Mouse (Mus musculus) thymus, adult 2 months (tissue): ENCODE results near the gene Foxf1. TPM values are rescaled to one million over a fixed set of nuclear protein-coding genes. Genes with fewer than 3 reads are reported as not detected.

ENCODE experiments used
- DNase-seq: peaks from one replicate; pipeline ENCODE4 v3.0.0; 2021
- H3K27ac ChIP-seq: fragments of 200-500 bp; 2 replicates; pipeline ENCODE4 v1.5.1; 2012; ENCODE audit warnings: low read length, control low read depth; ENCODE audit not compliant: control insufficient read depth, insufficient read depth
- H3K27me3 ChIP-seq: fragments of 200-500 bp; 2 replicates; pipeline ENCODE4 v1.6.1; 2012; ENCODE audit warnings: mild to moderate bottlenecking, low read length, moderate library complexity, mixed read lengths; ENCODE audit not compliant: control insufficient read depth, insufficient read depth
- H3K36me3 ChIP-seq: fragments of 200-500 bp; 2 replicates; pipeline ENCODE4 v1.6.1; 2012; ENCODE audit warnings: mild to moderate bottlenecking, low read length, moderate library complexity; ENCODE audit not compliant: control insufficient read depth, insufficient read depth
- H3K4me1 ChIP-seq: fragments of 200-500 bp; replicated peaks from 2 replicates; pipeline ENCODE4 v1.6.1; 2012; ENCODE audit warnings: low read length; ENCODE audit not compliant: control insufficient read depth, insufficient read depth
- H3K4me3 ChIP-seq: fragments of 200-500 bp; 2 replicates; pipeline ENCODE4 v1.5.1; 2012; ENCODE audit warnings: mild to moderate bottlenecking, low read length, control low read depth, moderate library complexity; ENCODE audit not compliant: control insufficient read depth, insufficient read depth
- CTCF ChIP-seq: fragments of 200-500 bp; IDR thresholded peaks from 2 replicates; pipeline ENCODE4 v1.5.1; 2012; ENCODE audit warnings: mild to moderate bottlenecking, control low read depth, low read length, moderate library complexity, borderline replicate concordance; ENCODE audit not compliant: control insufficient read depth, poor library complexity, insufficient read depth; ENCODE audit errors: extremely low read depth
- POLR2A ChIP-seq: fragments of 200-500 bp; IDR thresholded peaks from 2 replicates; pipeline ENCODE4 v1.6.1; 2012; ENCODE audit warnings: mild to moderate bottlenecking, low read length, control low read depth, moderate library complexity; ENCODE audit not compliant: control insufficient read depth, poor library complexity, insufficient read depth; ENCODE audit errors: extremely low read depth
- WGBS: fragments of 180-500 bp; shearing (Covaris S2); methylation state at CpG from one replicate; pipeline ENCODE4 v1.1.7; 2018; 5-methylcytosine and 5-hydroxymethylcytosine counted together
- polyA plus RNA-seq: library from polyadenylated mRNA; depleted of rRNA; stranded (reverse); fragments of >200 nt; gene quantifications from 2 replicates; pipeline ENCODE4 v1.2.3, GENCODE M21; 2012

The Foxf1 gene
- polyA plus RNA-seq, 1 experiment = 0.94 TPM

GRCm38 (mm10) chr8:121111145-121111907, 27.1 kb downstream of the Foxf1 start:
- TF ChIP-seq POLR2A (no peak), CTCF (no peak)
- Histone ChIP-seq H3K4me3 (no peak overlapping the region), H3K27me3 (peaks cover 16% of the 10 kb centered on the region), H3K27ac (no peak overlapping the region), H3K4me1 (peaks cover 7% of the 10 kb centered on the region; the same call in 1 of the 2 replicates), H3K36me3 (no peaks in the 10 kb centered on the region)
- 40% methylated on average over 7 of the region's 7 CpGs for WGBS
- DNase-seq = no peak

GRCm38 (mm10) chr8:121113261-121113660, 29.1 kb downstream of the Foxf1 start:
- peak; percentile 97 for DNase-seq
- H3K27me3 ChIP-seq = peaks cover 31% of the 10 kb centered on the region
- peaks cover 5% of the 10 kb centered on the region; the same call in 1 of the 2 replicates for H3K4me1 ChIP-seq
- H3K27ac ChIP-seq = no peak overlapping the region
- no peak overlapping the region for H3K4me3 ChIP-seq
- WGBS = 1% methylated on average over 21 of the region's 21 CpGs
- no peaks in the 10 kb centered on the region for H3K36me3 ChIP-seq
- TF ChIP-seq CTCF = peak; percentile 99
- TF ChIP-seq POLR2A = no peak

GRCm38 (mm10) chr8:121115136-121115535, 30.9 kb downstream of the Foxf1 start:
- H3K4me3 ChIP-seq = no peak overlapping the region
- H3K27me3 ChIP-seq = peaks cover 37% of the 10 kb centered on the region
- 8% methylated on average over 25 of the region's 25 CpGs for WGBS
- H3K27ac ChIP-seq = no peak overlapping the region
- peaks cover 5% of the 10 kb centered on the region; the same call in 1 of the 2 replicates for H3K4me1 ChIP-seq
- no peak for DNase-seq
- H3K36me3 ChIP-seq = no peaks in the 10 kb centered on the region
- no peak for TF ChIP-seq CTCF
- TF ChIP-seq POLR2A = no peak

- WGBS = 3% methylated on average over 25 of the region's 25 CpGs
- peaks cover 8% of the 10 kb centered on the region; the same call in 1 of the 2 replicates for H3K4me1 ChIP-seq
- peak; percentile 70 for DNase-seq
- H3K4me3 ChIP-seq = peak within 1 kb of the TSS; percentile 45
- TF ChIP-seq CTCF (0 out of 2 replicates have a peak, but pooled peaks have one; percentile 11), POLR2A (no peak)
- H3K36me3 ChIP-seq = no peaks in the 10 kb centered on the region
- H3K27ac ChIP-seq = no peak within 1 kb of the TSS
- H3K27me3 ChIP-seq = peaks cover 39% of the 10 kb centered on the region
These were observed 31.8 kb downstream of the Foxf1 start, which contains the start of gene Foxc2 for GRCm38 (mm10) chr8:121115948-121116347. Foxc2 (plus strand) TSS chr8:121116171.

- no peak for DNase-seq
- peaks cover 10% of the 10 kb centered on the region; the same call in 1 of the 2 replicates for H3K4me1 ChIP-seq
- TF ChIP-seq POLR2A (no peak), CTCF (no peak)
- WGBS = 14% methylated on average over 55 of the region's 55 CpGs
- H3K4me3 ChIP-seq = peak overlapping the region; percentile 45
- H3K36me3 ChIP-seq = no peaks in the 10 kb centered on the region
- peaks cover 44% of the 10 kb centered on the region for H3K27me3 ChIP-seq
- no peak overlapping the region for H3K27ac ChIP-seq
These were observed 32.5 kb downstream of the Foxf1 start for GRCm38 (mm10) chr8:121116591-121117185.

- TF ChIP-seq CTCF (no peak), POLR2A (no peak)
- DNase-seq = no peak
- H3K36me3 ChIP-seq = no peaks in the 10 kb centered on the region
- peaks cover 44% of the 10 kb centered on the region for H3K27me3 ChIP-seq
- peaks cover 10% of the 10 kb centered on the region; the same call in 1 of the 2 replicates for H3K4me1 ChIP-seq
- H3K27ac ChIP-seq = no peak overlapping the region
- H3K4me3 ChIP-seq = no peak overlapping the region
- 8% methylated on average over 62 of the region's 62 CpGs for WGBS
These were observed 33.0 kb downstream of the Foxf1 start for GRCm38 (mm10) chr8:121117186-121117651.

- H3K27ac ChIP-seq = no peak overlapping the region
- DNase-seq = no peak
- no peak for TF ChIP-seq CTCF
- TF ChIP-seq POLR2A = no peak
- no peaks in the 10 kb centered on the region for H3K36me3 ChIP-seq
- H3K4me1 ChIP-seq = peaks cover 10% of the 10 kb centered on the region; the same call in 1 of the 2 replicates
- peaks cover 44% of the 10 kb centered on the region for H3K27me3 ChIP-seq
- no peak overlapping the region for H3K4me3 ChIP-seq
- WGBS = 9% methylated on average over 28 of the region's 28 CpGs
These were observed 33.7 kb downstream of the Foxf1 start for GRCm38 (mm10) chr8:121117906-121118305.
